In the genomic region with DNA sequence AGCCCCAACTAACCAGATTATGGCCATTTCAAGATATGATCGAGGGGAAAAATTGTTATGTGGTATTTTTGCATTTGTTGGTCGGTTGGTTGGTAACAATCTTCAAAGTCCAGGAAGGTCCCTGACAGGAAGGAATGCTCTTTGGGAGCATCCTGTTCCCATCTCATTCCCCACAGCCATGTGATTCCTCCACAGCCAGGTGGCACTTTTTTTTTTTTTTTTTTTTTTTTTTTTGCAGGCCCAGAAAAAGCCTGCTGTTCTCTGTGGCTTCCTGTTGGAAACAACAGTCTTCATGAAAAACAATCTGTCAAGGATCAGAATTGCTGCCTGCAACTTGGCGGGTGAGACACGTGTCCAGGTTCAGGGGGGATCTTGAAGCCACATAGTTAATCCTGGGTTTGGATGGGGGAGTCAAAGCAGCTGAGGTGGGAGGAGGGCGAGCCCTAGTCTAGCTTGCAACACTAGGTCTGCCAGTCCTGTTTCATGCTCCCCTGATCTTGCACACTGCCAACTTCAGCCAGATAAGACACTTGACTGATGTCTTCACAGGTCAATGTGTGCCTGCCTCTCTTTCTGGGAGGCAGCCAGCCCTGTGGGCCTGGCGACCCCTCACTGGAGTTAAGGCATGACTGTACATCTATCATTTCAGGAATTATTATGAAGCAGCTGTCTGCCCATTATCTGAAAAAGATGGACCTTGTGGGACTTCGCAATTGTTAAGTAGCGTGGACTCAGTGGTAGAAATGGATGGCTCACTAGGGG, we compare ENCODE assay signal across 9 mouse cellular contexts. TPM values are rescaled to one million over a fixed set of nuclear protein-coding genes. Genes with fewer than 3 reads are reported as not detected.
A peak's percentile ranks its signal among the peaks of the same experiment; 100 is the strongest.
DNase-seq lines count a peak whose midpoint lies in the region; ATAC-seq lines count a peak whose summit lies in the region.
"Had no signal": no experiment of that assay in that cellular context is flagged by ENCODE, and none has a peak within 500 bp of the region (broad histone marks: within the 10 kb centered on the region; RNA-seq: fewer than 3 reads in every experiment).

No protein-coding gene starts in this region.

- H3K4me2 ChIP-seq in stomach, embryonic 16.5 days (ENCODE audit: low read depth, low read length), result no peak overlapping the region

- H3K27me3 ChIP-seq in stomach, embryonic 16.5 days (ENCODE audit: control insufficient read depth, insufficient read depth, low read length), result no peaks in the 10 kb centered on the region

- H3K9me3 ChIP-seq in stomach, embryonic 16.5 days (replicated peaks; ENCODE audit: control insufficient read depth, low read length), result 0 out of 2 replicates have a peak, but pooled peaks cover 5% of the 10 kb centered on the region

- no peak overlapping the region for H3K4me3 ChIP-seq in stomach, embryonic 16.5 days (replicated peaks; ENCODE audit: low read length)

- 62% methylated on average over 8 of the region's 8 CpGs for WGBS in stomach, embryonic 16.5 days

- peak; percentile 97 for DNase-seq in heart, adult 11 months
- no peak for DNase-seq in heart, adult 9 months (ENCODE audit: low spot score in 2 of 2)
- peak; percentile 76 to 84 for DNase-seq in urinary bladder, adult 18-20 months (ENCODE audit: low spot score in 2 of 2)
- DNase-seq in urinary bladder, adult 2 months (ENCODE audit: low spot score), result no peak
- DNase-seq in induced T-regulatory cell, adult 2 months (ENCODE audit: low read depth), result peak; percentile 34
- DNase-seq in retina, postnatal 1 day, result no peak
- DNase-seq in c-Kit-positive CD71-positive TER-119-positive erythroid progenitor cells, embryonic 14.5 days (ENCODE audit: low spot score), result no peak

- H3K36me3 ChIP-seq in stomach, embryonic 16.5 days (ENCODE audit: control insufficient read depth, insufficient read depth, low read length), result peaks cover 39% of the 10 kb centered on the region

- H3K27ac ChIP-seq in stomach, embryonic 16.5 days (ENCODE audit: low read length), result peak overlapping the region; percentile 3; the same call in 1 of the 2 replicates

- ATAC-seq in stomach, embryonic 16.5 days (ENCODE audit: insufficient read depth, low FRiP score), result 0 out of 2 replicates have a peak, but pooled peaks have one; percentile 0

- H3K9ac ChIP-seq in stomach, embryonic 16.5 days (ENCODE audit: low read length), result no peak overlapping the region

- peaks cover 18% of the 10 kb centered on the region for H3K4me1 ChIP-seq in stomach, embryonic 16.5 days (ENCODE audit: control insufficient read depth, insufficient read depth, low read length)

RNA-seq across cellular contexts. Expression of gene Hjurp, which starts 18.4 kb away (rescaled TPM):
- polyA plus RNA-seq in urinary bladder, adult 2 months (2012; rRNA removed), result 62.9 and 67.6 TPM in 2 replicates
- polyA plus RNA-seq in stomach, embryonic 16.5 days (2015; fragmentation: Nextera tagmentation; extraction: Ambion mirVana), result 169 and 173 TPM in 2 replicates

RNA-seq across cellular contexts. Expression of gene Trpm8, which starts 18.4 kb away (rescaled TPM):
- polyA plus RNA-seq in urinary bladder, adult 2 months (2012; rRNA removed), result not detected in 2 replicates
- polyA plus RNA-seq in stomach, embryonic 16.5 days (2015; fragmentation: Nextera tagmentation; extraction: Ambion mirVana), result not detected in 2 replicates
- polyA plus RNA-seq: spleen, adult 2 months had no signal

RNA-seq across cellular contexts. Expression of gene Mroh2a, which starts 32.3 kb away (rescaled TPM):
- polyA plus RNA-seq in urinary bladder, adult 2 months (2012; rRNA removed), result 0.24 and 0.29 TPM in 2 replicates
- polyA plus RNA-seq in stomach, embryonic 16.5 days (2015; fragmentation: Nextera tagmentation; extraction: Ambion mirVana), result 1.6 and 1.7 TPM in 2 replicates

RNA-seq across cellular contexts. Expression of gene Ugt1a1, which starts 47.3 kb away (rescaled TPM):
- polyA plus RNA-seq in urinary bladder, adult 2 months (2012; rRNA removed), result 9.0 and 11.0 TPM in 2 replicates
- 13.6 and 14.1 TPM in 2 replicates for polyA plus RNA-seq in stomach, embryonic 16.5 days (2015; fragmentation: Nextera tagmentation; extraction: Ambion mirVana)

RNA-seq across cellular contexts. Expression of gene Dnajb3, which starts 53.5 kb away (rescaled TPM):
- 1.3 and 1.7 TPM in 2 replicates for polyA plus RNA-seq in urinary bladder, adult 2 months (2012; rRNA removed)
- polyA plus RNA-seq in stomach, embryonic 16.5 days (2015; fragmentation: Nextera tagmentation; extraction: Ambion mirVana), result 6.6 and 7.6 TPM in 2 replicates

Comparison
In these comparisons a context has a peak if more than half of its experiments do, and no peak if none do; other contexts are left out.
1. DNase-seq: peak in heart, adult 11 months (single experiment), urinary bladder, adult 18-20 months (2 of 2) and induced T-regulatory cell, adult 2 months (single experiment); none in heart, adult 9 months (0 of 2), urinary bladder, adult 2 months (single experiment), retina, postnatal 1 day (single experiment) and c-Kit-positive CD71-positive TER-119-positive erythroid progenitor cells, embryonic 14.5 days (single experiment).